Mouse (Mus musculus) Patski (cell line): ENCODE results near the gene Zbp1. TPM values are rescaled to one million over a fixed set of nuclear protein-coding genes. Genes with fewer than 3 reads are reported as not detected.

Experiments used
- ATAC-seq: fragments of 100-300 bp; one replicate; pipeline ENCODE4 v1.8.0; 2021
- CTCF ChIA-PET: fragments of 350-600 bp; sonication (Branson Sonifier 250); formaldehyde crosslinking; loops from one replicate; lab custom pipeline; 2022; ENCODE audit warnings: inconsistent platforms; lab: Charles Lee
- POLR2A ChIA-PET: fragments of 350-600 bp; sonication (Branson Sonifier 250); formaldehyde crosslinking; loops from one replicate; lab custom pipeline; 2022; ENCODE audit warnings: antibody characterized with exemption, inconsistent platforms; lab: Charles Lee
- DNase-seq: peaks from one replicate; pipeline ENCODE4 v3.0.0-alpha.2; 2011; ENCODE audit warnings: low read depth, low spot score
- H3K27me3 ChIP-seq: fragments of 371-371 bp; one replicate; pipeline ENCODE4 v1.5.1; 2021
- CTCF ChIP-seq: fragments of 100-300 bp; IDR thresholded peaks from one replicate; pipeline ENCODE4 v1.5.1; 2021
- in situ Hi-C: fragments of 300-500 bp; cut with MboI; formaldehyde crosslinking; loops from 3 replicates; pipeline ENCODE4 v1.11.1; 2018; ENCODE audit warnings: low pct_unique_long_range_greater_than_20kb, mixed read lengths
- polyA plus RNA-seq: library from polyadenylated mRNA; unstranded; gene quantifications from one replicate; pipeline ENCODE4 v1.2.3, GENCODE M21; 2021

The Zbp1 gene
- polyA plus RNA-seq, 1 experiment from 2014 or later, result 0.05 TPM

DNA sequence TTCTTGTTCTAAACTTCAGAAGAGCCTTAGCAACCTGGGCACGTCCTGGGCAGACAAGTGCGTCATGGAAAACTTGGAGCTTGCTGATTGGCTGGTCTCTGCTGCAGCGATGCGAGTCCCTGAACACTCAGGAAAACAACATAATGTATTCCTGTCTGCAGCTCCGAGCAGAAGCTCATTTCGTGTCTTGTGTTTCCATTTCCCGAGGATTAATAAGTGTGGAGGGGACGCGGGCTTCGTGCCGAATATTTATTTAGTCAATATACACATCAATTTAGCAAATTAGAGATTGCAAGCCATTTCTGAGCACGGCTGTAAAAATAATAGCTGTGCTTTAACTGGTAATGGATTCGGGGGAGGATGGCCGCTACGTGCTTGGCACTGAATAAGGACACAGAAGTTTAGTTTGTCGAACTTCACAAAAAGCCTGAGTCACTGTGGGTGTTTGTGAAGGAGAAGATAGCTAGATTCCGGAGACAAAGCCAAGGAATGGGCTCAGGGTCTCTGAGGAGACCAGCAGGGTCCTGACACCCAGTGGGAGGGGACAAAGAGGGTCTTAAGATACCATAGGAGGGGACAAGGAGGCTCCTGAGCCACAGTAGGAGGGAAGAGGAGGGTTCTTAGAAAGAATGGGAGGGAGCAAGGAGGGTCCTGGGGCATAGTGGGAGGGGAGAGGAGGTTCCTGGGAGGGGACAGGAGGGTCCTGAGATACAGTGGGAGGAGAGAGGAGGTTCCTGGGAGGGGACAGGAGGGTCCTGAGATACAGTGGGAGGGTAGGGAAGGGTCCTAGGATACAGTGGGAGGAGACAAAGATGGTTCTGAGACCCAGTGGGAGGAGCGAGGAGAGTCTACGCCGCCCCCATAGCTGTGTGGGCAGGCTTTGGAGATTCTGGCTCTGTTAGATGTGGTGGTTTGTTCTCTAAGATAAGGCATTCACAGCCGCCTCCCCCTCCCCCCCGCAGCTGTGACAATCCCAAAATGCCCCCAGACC is 44.9 kb downstream of the Zbp1 start:
- in situ Hi-C loops, result no loop called here
- ChIA-PET POLR2A (no interaction called here), CTCF (interaction anchor here (0.8 to 1.3 kb wide), 2 partner anchors 10 to 39 kb away, joined by 3 to 5 read pairs; no protein-coding TSS in a partner anchor)
- H3K27me3 ChIP-seq, result peaks cover 37% of the 10 kb centered on the region
- DNase-seq (no peak), ATAC-seq (no peak)
- TF ChIP-seq CTCF, result no peak

DNA sequence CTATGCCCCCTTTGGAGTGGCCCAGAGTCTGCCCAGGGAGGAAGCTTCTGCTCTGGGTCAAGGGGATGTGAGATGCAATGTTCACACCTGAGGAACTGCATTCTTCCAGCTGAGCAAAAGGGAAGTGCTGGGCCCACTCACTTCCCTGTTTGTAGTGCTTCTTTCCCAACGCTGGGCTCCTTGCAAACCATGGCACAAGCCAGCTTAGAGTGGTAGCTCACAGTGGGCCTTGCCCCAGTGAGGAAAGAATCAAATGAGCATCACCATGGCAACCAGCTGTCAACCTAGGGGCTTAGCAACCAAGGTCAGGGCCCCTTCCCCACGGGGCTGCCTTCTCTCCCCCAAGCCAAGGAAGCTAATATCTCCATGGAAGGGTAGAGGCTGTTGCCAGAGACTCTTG is 45.7 kb downstream of the Zbp1 start:
- ATAC-seq, result no peak
- DNase-seq, result no peak
- CTCF ChIA-PET, result interaction anchor here (1.3 kb wide), 1 partner anchor 9 kb away, joined by 5 read pairs; no protein-coding TSS in a partner anchor
- in situ Hi-C loops, result no loop called here
- no peak for TF ChIP-seq CTCF
- POLR2A ChIA-PET, result no interaction called here
- peaks cover 34% of the 10 kb centered on the region for H3K27me3 ChIP-seq

DNA sequence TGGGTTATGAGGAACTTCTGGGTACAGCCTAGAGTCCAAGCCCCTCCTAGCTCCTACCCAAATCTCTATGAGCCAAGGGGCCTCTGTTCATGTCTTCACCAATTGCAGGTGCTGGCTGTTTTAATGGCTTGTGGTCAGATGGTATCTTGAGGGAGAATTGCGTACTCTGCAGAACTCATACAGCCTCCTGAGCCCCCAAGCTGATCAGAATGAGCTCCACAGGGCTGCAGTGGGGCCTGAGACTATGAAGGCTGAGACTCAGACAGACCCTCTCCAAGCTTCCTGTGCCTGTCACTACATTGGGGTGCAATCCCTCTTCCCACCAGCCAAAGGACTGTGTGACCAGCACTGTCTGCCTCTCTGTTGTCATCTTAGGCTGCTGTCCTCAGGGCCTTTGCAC is 46.3 kb downstream of the Zbp1 start:
- peaks cover 28% of the 10 kb centered on the region for H3K27me3 ChIP-seq
- no peak for TF ChIP-seq CTCF
- POLR2A ChIA-PET, result no interaction called here
- in situ Hi-C loops, result no loop called here
- ATAC-seq (no peak), DNase-seq (no peak)
- CTCF ChIA-PET, result interaction anchor here (1.3 kb wide), 1 partner anchor 8 kb away, joined by 5 read pairs; no protein-coding TSS in a partner anchor

DNA sequence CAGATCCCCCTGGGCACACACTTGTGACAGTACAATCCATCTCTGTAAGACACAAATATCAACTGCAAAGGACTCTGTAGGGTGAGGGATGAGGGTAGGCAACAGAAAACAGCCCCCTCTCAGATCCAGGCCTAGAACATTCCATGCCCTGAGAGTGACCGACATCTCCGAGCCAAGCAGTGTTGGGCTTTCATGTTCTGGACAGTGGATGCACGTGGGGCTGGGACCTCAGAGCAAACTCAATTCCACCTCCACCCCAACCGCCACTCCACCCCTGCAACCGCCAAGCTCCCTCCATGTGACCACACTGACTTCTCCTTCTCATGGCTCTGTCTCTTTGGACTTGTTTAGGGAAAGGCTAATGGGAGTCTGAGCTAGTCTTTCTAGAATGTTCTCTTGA is 46.8 kb downstream of the Zbp1 start:
- DNase-seq (no peak), ATAC-seq (no peak)
- ChIA-PET POLR2A (no interaction called here), CTCF (no interaction called here)
- peaks cover 24% of the 10 kb centered on the region for H3K27me3 ChIP-seq
- in situ Hi-C loops, result no loop called here
- TF ChIP-seq CTCF, result no peak

DNA sequence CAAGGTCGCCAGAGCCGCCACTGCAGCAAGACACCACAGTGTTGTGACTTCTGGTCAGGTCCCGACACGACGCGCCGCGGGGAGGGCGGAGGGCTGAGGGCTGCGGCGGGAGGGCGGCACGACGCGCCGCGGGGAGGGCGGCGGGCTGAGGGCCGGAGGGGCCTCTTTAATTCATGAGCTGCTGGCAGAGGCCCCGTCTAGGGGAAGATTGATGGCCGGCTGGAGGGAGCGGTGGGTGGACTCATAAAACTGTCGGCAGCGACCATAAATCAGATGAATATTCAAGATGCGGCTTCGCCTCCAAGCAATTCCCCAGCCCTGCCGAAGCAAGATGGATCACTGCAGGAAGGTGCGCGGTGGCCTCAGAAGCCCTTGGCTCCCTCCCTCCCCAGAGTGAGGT is 47.3 kb downstream of the Zbp1 start:
- no peak for TF ChIP-seq CTCF
- ATAC-seq, result no peak
- ChIA-PET CTCF (no interaction called here), POLR2A (no interaction called here)
- H3K27me3 ChIP-seq, result peaks cover 24% of the 10 kb centered on the region
- in situ Hi-C loops, result no loop called here
- no peak for DNase-seq

- peaks cover 26% of the 10 kb centered on the region for H3K27me3 ChIP-seq
- ChIA-PET CTCF (no interaction called here), POLR2A (no interaction called here)
- no peak for DNase-seq
- TF ChIP-seq CTCF, result no peak
- in situ Hi-C loops, result no loop called here
- no peak for ATAC-seq
Measured at GRCm38 (mm10) chr2:173170715-173171114, 48.0 kb downstream of the Zbp1 start.

- no peak for DNase-seq
- peaks cover 29% of the 10 kb centered on the region for H3K27me3 ChIP-seq
- ATAC-seq, result no peak
- in situ Hi-C loops, result no loop called here
- no peak for TF ChIP-seq CTCF
- ChIA-PET POLR2A (no interaction called here), CTCF (no interaction called here)
Measured at GRCm38 (mm10) chr2:173170081-173170480, 48.6 kb downstream of the Zbp1 start.

GRCm38 (mm10) chr2:173168411-173168851 is 50.3 kb downstream of the Zbp1 start:
- POLR2A ChIA-PET, result no interaction called here
- no peak for ATAC-seq
- TF ChIP-seq CTCF, result no peak

GRCm38 (mm10) chr2:173165357-173165756 is 53.4 kb downstream of the Zbp1 start:
- ATAC-seq (no peak), DNase-seq (no peak)
- TF ChIP-seq CTCF, result no peak
- CTCF ChIA-PET, result interaction anchor here (1.1 kb wide), 1 partner anchor 11 kb away, joined by 3 read pairs; no protein-coding TSS in a partner anchor
- in situ Hi-C loops, result no loop called here
- POLR2A ChIA-PET, result no interaction called here
- H3K27me3 ChIP-seq, result peaks cover 9% of the 10 kb centered on the region

More at GRCm38 (mm10) chr2:173168411-173168851, 50.3 kb downstream of the Zbp1 start:
- in situ Hi-C loops, result no loop called here
- H3K27me3 ChIP-seq, result peaks cover 29% of the 10 kb centered on the region
- no peak for DNase-seq
- CTCF ChIA-PET, result no interaction called here

DNA sequence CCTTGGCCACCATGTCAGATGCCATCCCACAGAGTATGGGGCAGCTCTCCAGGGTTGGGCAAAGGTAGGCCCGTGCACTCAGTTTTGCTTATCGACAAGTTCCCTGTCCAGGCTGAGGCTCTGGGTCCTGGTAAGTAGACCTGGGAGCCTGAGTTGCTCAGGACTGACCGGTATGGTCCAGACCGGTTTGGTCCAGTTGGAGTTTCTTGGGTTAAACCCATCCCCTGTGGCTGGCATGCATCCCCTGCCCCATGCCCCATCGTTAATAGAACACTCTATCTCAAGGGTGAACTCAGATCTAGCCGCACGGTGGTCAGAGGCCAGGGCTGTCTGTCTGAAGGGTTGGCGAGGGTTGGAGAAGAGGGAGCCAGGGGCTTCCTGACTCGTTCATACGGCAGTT is 53.8 kb downstream of the Zbp1 start:
- TF ChIP-seq CTCF, result no peak
- POLR2A ChIA-PET, result no interaction called here
- in situ Hi-C loops, result no loop called here
- H3K27me3 ChIP-seq, result peaks cover 9% of the 10 kb centered on the region
- ATAC-seq (no peak), DNase-seq (no peak)
- CTCF ChIA-PET, result interaction anchor here (1.1 to 1.4 kb wide), 2 partner anchors 8 to 11 kb away, joined by 3 to 5 read pairs; no protein-coding TSS in a partner anchor

DNA sequence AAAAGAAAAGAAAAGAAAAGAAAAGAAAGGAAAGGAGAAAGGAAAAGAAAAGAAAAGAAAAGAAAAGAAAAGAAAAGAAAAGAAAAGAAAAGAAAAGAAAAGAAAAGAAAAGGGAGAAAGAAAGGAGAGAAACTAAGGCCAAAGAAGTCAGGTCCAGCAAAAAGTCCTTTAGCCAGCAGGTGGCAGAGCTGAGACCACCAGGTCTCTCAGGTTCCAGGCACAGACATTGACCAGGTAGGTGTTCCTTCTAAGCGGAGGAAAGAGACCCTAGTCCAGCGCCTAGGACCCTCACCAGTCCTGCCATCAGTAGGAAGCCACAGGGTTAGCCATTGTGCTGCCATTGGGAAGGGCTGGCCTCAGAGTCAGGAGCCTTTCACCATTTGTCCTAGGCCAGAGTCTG is 54.4 kb downstream of the Zbp1 start:
- TF ChIP-seq CTCF, result peak; percentile 74
- DNase-seq (no peak), ATAC-seq (no peak)
- ChIA-PET CTCF (interaction anchor here (1.4 kb wide), 1 partner anchor 9 kb away, joined by 5 read pairs; no protein-coding TSS in a partner anchor), POLR2A (no interaction called here)
- H3K27me3 ChIP-seq, result peaks cover 9% of the 10 kb centered on the region
- in situ Hi-C loops, result no loop called here
